Mouse (Mus musculus) fibroblast of lung, adult 2 months (primary cell): ENCODE results near the gene Ces3a.
"Not testable (repeated sequence)": the region's sequence is repeated elsewhere in the genome, so short reads cannot be mapped to it uniquely, and the experiment has no call there.

ENCODE experiments used
- DNase-seq: peaks from one replicate; pipeline ENCODE4 v3.0.0-alpha.2; 2011; ENCODE audit warnings: low read depth

The Ces3a gene

DNA sequence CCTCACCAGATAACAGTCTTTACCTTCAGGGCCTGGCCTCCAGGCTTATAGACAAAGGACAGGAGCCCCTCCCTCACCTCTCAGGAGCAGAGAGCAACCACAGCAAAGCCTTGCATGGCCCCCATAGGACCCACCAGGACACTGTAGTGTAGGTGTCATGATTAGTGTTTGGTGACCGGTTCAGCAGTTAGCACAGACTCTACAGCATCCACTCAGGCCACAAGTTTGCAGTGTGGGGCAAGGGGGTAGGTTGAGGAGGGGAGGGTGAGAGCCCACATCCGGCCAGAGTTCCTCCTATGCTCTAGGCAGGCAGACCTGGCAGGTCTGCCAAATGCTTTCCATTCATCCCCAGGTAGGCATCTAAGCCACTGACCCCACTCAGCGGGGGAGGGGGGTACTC, 45.6 kb downstream of the Ces3a start:
- no peak for DNase-seq

DNA sequence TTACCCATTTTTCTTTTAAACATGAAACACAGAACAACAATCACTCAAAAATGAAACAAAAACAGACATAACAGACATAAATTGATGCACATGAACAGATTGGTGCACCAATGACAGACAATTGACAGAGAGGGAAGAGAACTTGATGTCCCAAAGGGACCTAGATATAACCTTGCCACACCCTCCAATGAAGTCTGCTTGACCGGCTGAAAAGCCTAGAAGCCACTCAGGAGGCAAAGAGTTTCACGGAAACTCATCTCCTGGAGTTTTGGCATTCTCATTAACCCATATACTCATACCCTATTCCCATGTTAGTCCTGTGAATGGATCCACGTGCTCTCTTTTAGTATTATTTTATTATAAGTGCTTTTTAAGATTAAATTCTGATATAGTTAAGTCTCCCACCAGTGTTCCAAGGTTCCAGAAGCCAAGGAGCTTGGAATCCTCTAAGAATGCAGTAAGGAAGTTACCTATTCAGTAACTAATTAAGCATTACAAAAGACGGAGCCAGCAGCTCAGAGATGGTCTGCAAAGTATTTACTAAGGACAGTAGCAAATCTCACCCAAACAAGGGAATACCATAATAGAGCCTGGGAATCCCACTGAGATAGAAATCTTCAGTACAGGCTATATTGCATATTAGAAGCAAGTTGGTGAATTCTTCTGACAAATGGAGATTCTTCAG, 53.8 kb downstream of the Ces3a start:
- not testable (repeated sequence) for DNase-seq

DNA sequence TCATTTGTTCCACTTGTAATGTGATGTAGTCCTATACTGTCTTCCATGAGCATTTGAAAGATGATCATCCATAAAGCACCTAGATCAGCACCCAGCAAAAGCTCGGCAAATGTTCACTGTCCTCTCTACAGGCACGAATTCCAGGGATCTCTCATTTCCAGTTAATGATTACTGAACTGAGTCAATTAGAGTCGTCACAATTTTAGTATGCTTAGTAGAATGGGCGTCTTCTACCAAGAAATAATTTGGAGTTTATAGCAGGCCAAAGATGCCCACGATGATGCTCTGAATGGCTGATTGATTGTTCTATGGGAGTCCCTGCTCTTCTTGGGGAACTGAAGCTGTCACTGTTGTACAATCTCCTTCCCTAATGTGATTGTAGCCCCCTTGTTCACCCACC, 55.3 kb downstream of the Ces3a start:
- not testable (repeated sequence) for DNase-seq

GRCm38 (mm10) chr8:105104220-105104619, 55.8 kb downstream of the Ces3a start:
- DNase-seq: no peak
